Comparison of ENCODE assay signal across 8 mouse cellular contexts in genomic region chr4:126286492-126286891, GRCm38 (mm10). TPM values are rescaled to one million over a fixed set of nuclear protein-coding genes. Genes with fewer than 3 reads are reported as not detected.
DNase-seq lines count a peak whose midpoint lies in the region; ATAC-seq lines count a peak whose summit lies in the region.

Col8a2 (plus strand) TSS chr4:126286793.

- peak; percentile 40; the same call in 1 of the 2 replicates for ATAC-seq in heart, embryonic 15.5 days (replicated peaks; ENCODE audit: insufficient number of reproducible peaks, insufficient read depth, low FRiP score, low read depth)
- ATAC-seq in limb, embryonic 15.5 days (ENCODE audit: insufficient number of reproducible peaks, low FRiP score, low TSS enrichment, low read depth), result peak; percentile 59; the same call in 1 of the 2 replicates

- peaks cover 80% of the 10 kb centered on the region for H3K27me3 ChIP-seq in heart, embryonic 15.5 days
- peaks cover 25% of the 10 kb centered on the region for H3K27me3 ChIP-seq in limb, embryonic 15.5 days

- no peaks in the 10 kb centered on the region for H3K36me3 ChIP-seq in heart, embryonic 15.5 days
- H3K36me3 ChIP-seq in limb, embryonic 15.5 days, result no peaks in the 10 kb centered on the region

- peak within 1 kb of the TSS; percentile 49 for H3K27ac ChIP-seq in heart, embryonic 15.5 days
- peak within 1 kb of the TSS; percentile 89 for H3K27ac ChIP-seq in limb, embryonic 15.5 days

- H3K4me3 ChIP-seq in heart, embryonic 15.5 days, result peak within 1 kb of the TSS; percentile 55
- peak within 1 kb of the TSS; percentile 62 for H3K4me3 ChIP-seq in limb, embryonic 15.5 days

- peaks cover 21% of the 10 kb centered on the region for H3K4me1 ChIP-seq in heart, embryonic 15.5 days (replicated peaks)
- H3K4me1 ChIP-seq in limb, embryonic 15.5 days, result peaks cover 67% of the 10 kb centered on the region

- 2% methylated on average over 39 of the region's 42 CpGs for WGBS in heart, embryonic 15.5 days
- 3% methylated on average over 29 of the region's 42 CpGs for WGBS in limb, embryonic 15.5 days

- H3K4me2 ChIP-seq in heart, embryonic 15.5 days, result peak within 1 kb of the TSS; percentile 77
- peak within 1 kb of the TSS; percentile 77 for H3K4me2 ChIP-seq in limb, embryonic 15.5 days

- DNase-seq in ovary, postnatal 36 days (ENCODE audit: low spot score), result peak; percentile 27
- no peak for DNase-seq in ovary, adult 18-20 months (ENCODE audit: low spot score)
- peak; percentile 45 for DNase-seq in neural tube, embryonic 10.5 days (ENCODE audit: extremely low spot score, low spot score)
- no peak for DNase-seq in right cerebral cortex, postnatal 25 days
- no peak for DNase-seq in c-Kit-positive CD71-positive TER-119-positive erythroid progenitor cells, embryonic 14.5 days (ENCODE audit: low spot score)
- DNase-seq in frontal cortex, postnatal 36 days (ENCODE audit: low spot score in 2 of 2), result no peak

- no peaks in the 10 kb centered on the region for H3K9me3 ChIP-seq in heart, embryonic 15.5 days (replicated peaks)
- H3K9me3 ChIP-seq in limb, embryonic 15.5 days, result no peaks in the 10 kb centered on the region

- peak within 1 kb of the TSS; percentile 53 for H3K9ac ChIP-seq in heart, embryonic 15.5 days
- peak within 1 kb of the TSS; percentile 71 for H3K9ac ChIP-seq in limb, embryonic 15.5 days

RNA-seq across cellular contexts. Expression of gene Col8a2, which starts in this region (rescaled TPM):
- 5.2 and 10.9 TPM in 2 replicates for polyA plus RNA-seq in heart, embryonic 15.5 days (2015; fragmentation: Nextera tagmentation; extraction: Ambion mirVana)
- 71.2 and 79.7 TPM in 2 replicates for polyA plus RNA-seq in limb, embryonic 15.5 days (2015; fragmentation: Nextera tagmentation; extraction: Ambion mirVana)

Comparison
In these comparisons a context has a peak if more than half of its experiments do, and no peak if none do; other contexts are left out.
1. DNase-seq: peak in ovary, postnatal 36 days (single experiment) and neural tube, embryonic 10.5 days (single experiment); none in ovary, adult 18-20 months (single experiment), right cerebral cortex, postnatal 25 days (single experiment), c-Kit-positive CD71-positive TER-119-positive erythroid progenitor cells, embryonic 14.5 days (single experiment) and frontal cortex, postnatal 36 days (0 of 2).